Mouse (Mus musculus): ENCODE results near the gene Otulin. TPM values are rescaled to one million over a fixed set of nuclear protein-coding genes. Genes with fewer than 3 reads are reported as not detected.

Otulin gene
- 40.9 and 46.1 TPM in 2 replicates for polyA plus RNA-seq (2012; ENCODE audit: low replicate concordance)

GRCm38 (mm10) chr15:27630601-27631383 is at the start of gene Otulin:
Gene Otulin (minus strand): TSS chr15:27630693.

Other genes with a start within 250 kb of the Otulin start
- gene Ank, start 164.0 kb downstream of the Otulin start, polyA plus RNA-seq (2012; ENCODE audit: low replicate concordance): 12.3 and 14.4 TPM in 2 replicates
- gene Otulinl, start 50.9 kb upstream of the Otulin start, polyA plus RNA-seq (2012; ENCODE audit: low replicate concordance): 12.1 and 16.4 TPM in 2 replicates